Mouse (Mus musculus): ENCODE data around the gene Tspan4. TPM values are rescaled to one million over a fixed set of nuclear protein-coding genes. Genes with fewer than 3 reads are reported as not detected.

The Tspan4 gene
- total and polyA plus RNA-seq, 2 experiments from 2014 or later: 72.2 to 84.2 TPM

DNA sequence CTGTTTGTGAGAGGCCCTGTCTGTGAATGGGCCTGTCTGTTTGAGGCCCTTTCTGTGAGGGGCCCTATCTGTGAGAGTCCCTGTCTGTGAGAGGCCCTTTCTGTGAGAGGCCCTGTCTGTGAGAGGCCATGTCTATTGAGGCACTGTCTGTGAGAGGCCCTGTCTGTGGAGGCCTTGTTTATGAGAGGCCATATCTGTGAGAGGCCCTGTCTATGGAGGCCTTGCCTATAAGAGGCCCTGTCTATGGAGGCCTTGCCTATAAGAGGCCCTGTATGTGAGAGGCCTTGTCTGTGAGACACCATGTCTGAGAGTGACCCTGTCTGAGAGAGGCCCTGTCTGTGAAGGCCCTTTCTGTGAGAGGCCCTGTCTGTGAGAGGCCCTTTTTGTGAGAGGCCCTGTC, 33.1 kb downstream of the Tspan4 start:
- Histone ChIP-seq H3K4me2 (ENCODE audit: low read depth, low read length) (no peak overlapping the region), H3K36me3 (replicated peaks; ENCODE audit: control insufficient read depth, insufficient read depth, low read length) (no peaks in the 10 kb centered on the region), H3K4me3 (ENCODE audit: low read depth, low read length) (no peak overlapping the region), H3K27ac (ENCODE audit: low read depth) (no peak overlapping the region), H3K9ac (replicated peaks; ENCODE audit: low read depth, low read length) (peak overlapping the region; percentile 26; the same call in 1 of the 2 replicates), H3K4me1 (ENCODE audit: control insufficient read depth, insufficient read depth) (peaks cover 8% of the 10 kb centered on the region), H3K27me3 (ENCODE audit: control insufficient read depth, insufficient read depth, low read length) (no peaks in the 10 kb centered on the region), H3K9me3 (replicated peaks; ENCODE audit: control insufficient read depth, low read length) (no peaks in the 10 kb centered on the region)
- no peak for DNase-seq (ENCODE audit: low spot score)
- TF ChIP-seq EP300 (IDR thresholded peaks at IDR 0.05; ENCODE audit: low read depth) (no peak), CTCF (IDR thresholded peaks at IDR 0.05; ENCODE audit: low read depth) (no peak)
- no peak for ATAC-seq (ENCODE audit: insufficient read depth, low read depth)

DNA sequence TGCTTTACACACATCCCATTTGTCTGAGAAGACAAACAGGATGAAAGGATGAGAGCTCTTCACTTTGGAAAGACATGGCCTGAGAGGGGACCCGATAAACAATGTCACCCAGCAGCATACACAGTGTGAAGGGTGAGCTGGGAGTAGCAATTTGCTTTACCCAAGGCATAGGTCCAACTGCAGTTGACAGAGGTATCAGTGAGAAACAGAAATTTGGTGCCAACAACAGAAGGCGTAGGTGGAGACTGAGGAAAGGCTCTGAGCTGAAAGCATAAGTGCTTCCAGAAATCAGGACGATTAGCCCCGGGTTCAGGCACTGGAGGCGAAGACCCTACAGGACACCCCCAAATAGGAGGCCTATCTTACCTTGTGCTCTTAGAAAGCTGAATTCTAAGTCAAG, 35.2 kb downstream of the Tspan4 start:
- Histone ChIP-seq H3K4me1 (ENCODE audit: control insufficient read depth, insufficient read depth) (peaks cover 8% of the 10 kb centered on the region), H3K27ac (ENCODE audit: low read depth) (peak overlapping the region; percentile 78), H3K9me3 (replicated peaks; ENCODE audit: control insufficient read depth, low read length) (no peaks in the 10 kb centered on the region), H3K27me3 (ENCODE audit: control insufficient read depth, insufficient read depth, low read length) (no peaks in the 10 kb centered on the region), H3K4me2 (ENCODE audit: low read depth, low read length) (no peak overlapping the region), H3K9ac (replicated peaks; ENCODE audit: low read depth, low read length) (no peak overlapping the region), H3K4me3 (ENCODE audit: low read depth, low read length) (no peak overlapping the region), H3K36me3 (replicated peaks; ENCODE audit: control insufficient read depth, insufficient read depth, low read length) (no peaks in the 10 kb centered on the region)
- DNase-seq (ENCODE audit: low spot score) (no peak), ATAC-seq (ENCODE audit: insufficient read depth, low read depth) (0 out of 2 replicates have a peak, but pooled peaks have one; percentile 18)
- TF ChIP-seq EP300 (IDR thresholded peaks at IDR 0.05; ENCODE audit: low read depth): no peak
- TF ChIP-seq CTCF (IDR thresholded peaks at IDR 0.05; ENCODE audit: low read depth): no peak
- WGBS: 72% methylated on average over 5 of the region's 5 CpGs

DNA sequence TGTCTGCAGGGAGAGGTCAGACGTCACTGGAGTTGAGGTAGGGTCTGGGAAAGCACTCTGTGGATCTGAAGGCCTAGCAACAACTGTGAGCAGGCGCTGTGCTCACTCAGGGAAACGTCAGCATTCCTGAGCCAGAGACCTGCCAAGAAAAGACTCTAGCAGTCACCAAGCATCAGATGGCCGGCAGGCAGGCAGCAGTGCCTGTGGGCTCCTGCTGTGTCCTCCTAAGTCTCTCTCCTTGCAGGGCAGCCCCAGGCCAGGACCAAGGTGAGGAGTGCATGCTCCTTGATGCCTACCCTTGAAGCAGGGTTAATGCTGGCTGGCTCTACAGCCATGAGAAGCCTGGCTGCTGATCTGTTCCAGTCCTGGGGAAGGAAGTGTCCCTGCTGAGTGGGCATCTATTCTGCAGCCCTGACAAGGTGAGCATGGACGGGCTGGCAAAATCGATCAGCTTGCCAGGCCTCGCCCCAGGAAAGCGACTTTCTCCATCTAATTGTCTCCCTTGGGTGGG, 35.7 kb downstream of the Tspan4 start:
- DNase-seq (ENCODE audit: low spot score) (peak; percentile 67), ATAC-seq (ENCODE audit: insufficient read depth, low read depth) (peak; percentile 83)
- WGBS: 49% methylated on average over 8 of the region's 8 CpGs
- H3K4me3 ChIP-seq (ENCODE audit: low read depth, low read length): no peak overlapping the region
- H3K4me2 ChIP-seq (ENCODE audit: low read depth, low read length): no peak overlapping the region
- no peaks in the 10 kb centered on the region for H3K36me3 ChIP-seq (replicated peaks; ENCODE audit: control insufficient read depth, insufficient read depth, low read length)
- H3K4me1 ChIP-seq (ENCODE audit: control insufficient read depth, insufficient read depth): peaks cover 8% of the 10 kb centered on the region
- TF ChIP-seq CTCF (IDR thresholded peaks at IDR 0.05; ENCODE audit: low read depth): no peak
- TF ChIP-seq EP300 (IDR thresholded peaks at IDR 0.05; ENCODE audit: low read depth): no peak
- H3K9me3 ChIP-seq (replicated peaks; ENCODE audit: control insufficient read depth, low read length): no peaks in the 10 kb centered on the region
- peak overlapping the region; percentile 78 for H3K27ac ChIP-seq (ENCODE audit: low read depth)
- no peak overlapping the region for H3K9ac ChIP-seq (replicated peaks; ENCODE audit: low read depth, low read length)
- no peaks in the 10 kb centered on the region for H3K27me3 ChIP-seq (ENCODE audit: control insufficient read depth, insufficient read depth, low read length)

DNA sequence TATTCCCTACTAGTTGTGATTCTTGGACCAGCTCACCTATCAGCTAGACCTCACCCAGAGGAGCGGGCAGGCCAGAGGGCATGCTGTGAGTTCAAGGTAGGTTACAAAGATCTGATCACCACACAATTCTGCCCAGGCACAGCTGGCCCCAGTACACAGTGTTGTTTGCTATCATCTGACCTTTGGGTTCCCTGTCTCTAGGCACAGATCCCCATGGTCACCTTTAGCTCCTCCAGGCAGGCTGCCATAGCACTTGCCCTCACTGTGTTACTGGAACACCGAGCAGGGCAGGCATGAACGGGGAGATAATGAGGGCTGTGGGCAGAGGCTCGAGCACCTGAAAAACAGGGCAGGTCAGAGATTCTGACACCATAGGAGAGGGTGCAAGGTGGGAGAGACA, 42.6 kb downstream of the Tspan4 start:
- H3K27ac ChIP-seq (ENCODE audit: low read depth): peak overlapping the region; percentile 85
- H3K4me2 ChIP-seq (ENCODE audit: low read depth, low read length): no peak overlapping the region
- no peaks in the 10 kb centered on the region for H3K27me3 ChIP-seq (ENCODE audit: control insufficient read depth, insufficient read depth, low read length)
- H3K4me1 ChIP-seq (ENCODE audit: control insufficient read depth, insufficient read depth): peaks cover 17% of the 10 kb centered on the region
- H3K4me3 ChIP-seq (ENCODE audit: low read depth, low read length): no peak overlapping the region
- no peaks in the 10 kb centered on the region for H3K9me3 ChIP-seq (replicated peaks; ENCODE audit: control insufficient read depth, low read length)
- H3K9ac ChIP-seq (replicated peaks; ENCODE audit: low read depth, low read length): no peak overlapping the region
- 44% methylated on average over 4 of the region's 4 CpGs for WGBS
- DNase-seq (ENCODE audit: low spot score) (no peak), ATAC-seq (ENCODE audit: insufficient read depth, low read depth) (no peak)
- 0 out of 2 replicates have a peak, but pooled peaks cover 4% of the 10 kb centered on the region for H3K36me3 ChIP-seq (replicated peaks; ENCODE audit: control insufficient read depth, insufficient read depth, low read length)
- TF ChIP-seq EP300 (IDR thresholded peaks at IDR 0.05; ENCODE audit: low read depth) (no peak), CTCF (IDR thresholded peaks at IDR 0.05; ENCODE audit: low read depth) (no peak)

DNA sequence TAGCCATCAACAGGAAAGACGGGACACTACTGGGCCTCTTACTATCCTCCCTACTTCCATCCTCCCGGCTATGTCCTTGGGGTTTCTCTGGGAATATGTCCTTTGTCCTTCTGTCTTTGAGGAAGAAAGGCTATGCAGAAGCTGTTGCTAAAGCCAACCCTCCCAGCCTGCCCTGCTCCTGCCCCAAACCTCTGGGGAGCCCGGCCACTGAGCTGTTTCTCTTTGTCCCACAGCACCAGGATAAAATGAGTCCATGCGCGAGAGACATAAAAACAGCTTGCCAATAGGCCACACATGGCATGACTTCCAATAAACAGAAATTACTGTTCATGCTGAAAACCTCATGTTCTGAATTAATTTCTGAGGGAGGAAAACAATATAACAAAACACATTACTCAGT, 43.3 kb downstream of the Tspan4 start:
- Histone ChIP-seq H3K27ac (ENCODE audit: low read depth) (peak overlapping the region; percentile 85), H3K4me1 (ENCODE audit: control insufficient read depth, insufficient read depth) (peaks cover 17% of the 10 kb centered on the region), H3K36me3 (replicated peaks; ENCODE audit: control insufficient read depth, insufficient read depth, low read length) (0 out of 2 replicates have a peak, but pooled peaks cover 4% of the 10 kb centered on the region), H3K9ac (replicated peaks; ENCODE audit: low read depth, low read length) (no peak overlapping the region), H3K9me3 (replicated peaks; ENCODE audit: control insufficient read depth, low read length) (no peaks in the 10 kb centered on the region), H3K4me3 (ENCODE audit: low read depth, low read length) (no peak overlapping the region), H3K27me3 (ENCODE audit: control insufficient read depth, insufficient read depth, low read length) (no peaks in the 10 kb centered on the region), H3K4me2 (ENCODE audit: low read depth, low read length) (no peak overlapping the region)
- TF ChIP-seq CTCF (IDR thresholded peaks at IDR 0.05; ENCODE audit: low read depth) (no peak), EP300 (IDR thresholded peaks at IDR 0.05; ENCODE audit: low read depth) (no peak)
- ATAC-seq (ENCODE audit: insufficient read depth, low read depth) (no peak), DNase-seq (ENCODE audit: low spot score) (no peak)
- 87% methylated on average over 5 of the region's 5 CpGs for WGBS

DNA sequence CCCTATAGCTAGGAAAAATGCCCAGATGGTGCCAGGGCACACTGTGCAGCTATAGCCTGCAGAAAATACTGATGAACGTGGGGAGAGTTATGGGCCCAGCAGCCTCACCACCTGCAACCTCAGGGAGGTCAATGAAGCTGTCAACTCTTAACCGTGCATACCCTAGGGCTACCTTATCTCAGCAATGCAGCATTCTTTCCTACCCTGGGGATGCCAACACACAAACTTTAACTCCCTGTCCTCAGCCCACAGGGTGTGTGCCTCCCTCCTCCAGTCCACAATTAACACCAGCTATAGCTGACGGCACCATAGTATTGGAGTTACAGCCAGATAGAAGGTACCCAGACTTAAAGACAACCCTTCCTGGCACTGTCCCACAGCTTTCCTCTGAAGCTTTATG, 43.9 kb downstream of the Tspan4 start:
- ATAC-seq (ENCODE audit: insufficient read depth, low read depth) (peak; percentile 92), DNase-seq (ENCODE audit: low spot score) (peak; percentile 80)
- no peak for TF ChIP-seq CTCF (IDR thresholded peaks at IDR 0.05; ENCODE audit: low read depth)
- TF ChIP-seq EP300 (IDR thresholded peaks at IDR 0.05; ENCODE audit: low read depth): peak; percentile 78
- WGBS: 30% methylated on average over 3 of the region's 3 CpGs
- Histone ChIP-seq H3K9ac (replicated peaks; ENCODE audit: low read depth, low read length) (no peak overlapping the region), H3K4me1 (ENCODE audit: control insufficient read depth, insufficient read depth) (peaks cover 17% of the 10 kb centered on the region), H3K27ac (ENCODE audit: low read depth) (peak overlapping the region; percentile 85), H3K27me3 (ENCODE audit: control insufficient read depth, insufficient read depth, low read length) (no peaks in the 10 kb centered on the region), H3K9me3 (replicated peaks; ENCODE audit: control insufficient read depth, low read length) (no peaks in the 10 kb centered on the region), H3K4me2 (ENCODE audit: low read depth, low read length) (no peak overlapping the region), H3K4me3 (ENCODE audit: low read depth, low read length) (no peak overlapping the region), H3K36me3 (replicated peaks; ENCODE audit: control insufficient read depth, insufficient read depth, low read length) (0 out of 2 replicates have a peak, but pooled peaks cover 4% of the 10 kb centered on the region)
